Mouse (Mus musculus) CH12F3 (cell line): Measurements from ENCODE around the gene Cts3.
"Not testable (repeated sequence)": the region's sequence is repeated elsewhere in the genome, so short reads cannot be mapped to it uniquely, and the experiment has no call there.

ENCODE experiments used
- in situ Hi-C: fragments of 300-500 bp; cut with MboI; formaldehyde crosslinking; loops from 2 replicates; pipeline ENCODE4 v1.14.3; 2020; ENCODE audit warnings: low sequenced_read_pairs

Cts3 gene

GRCm38 (mm10) chr13:61570027-61570426 is at the start of gene Cts3:
Cts3 (minus strand) TSS chr13:61570127.
- in situ Hi-C loops = no loop called here

GRCm38 (mm10) chr13:61568074-61568473 is 1.9 kb downstream of the Cts3 start, which contains the start of gene Gm49352:
Gm49352 (minus strand) TSS chr13:61568174.
- in situ Hi-C loops = not testable (repeated sequence)

- in situ Hi-C loops = no loop called here
These were observed 28.3 kb downstream of the Cts3 start, which contains the start of gene Ctsm for GRCm38 (mm10) chr13:61541631-61542030. Ctsm (minus strand) TSS chr13:61541839.
